Mouse (Mus musculus) B cell, adult 62 days (primary cell): ENCODE measurements around the gene Srd5a3. TPM values are rescaled to one million over a fixed set of nuclear protein-coding genes. Genes with fewer than 3 reads are reported as not detected.

ENCODE experiments used
- total RNA-seq: library from RNA; stranded (reverse); gene quantifications from 4 replicates; pipeline ENCODE4 v1.2.4, GENCODE M21; 2023

Srd5a3 gene
- total RNA-seq, result 35.3 to 41.4 TPM (median 39.8 TPM) in 4 replicates

GRCm38 (mm10) chr5:76139808-76140729 is at the start of gene Srd5a3:
Gene Srd5a3, plus strand, starts transcription at chr5:76140271.

GRCm38 (mm10) chr5:76183750-76184261 is 43.7 kb downstream of the Srd5a3 start, which contains the start of gene Tmem165:
Gene Tmem165, plus strand, starts transcription at chr5:76183880.

Other genes starting within 250 kb of the Srd5a3 start
- not detected in 4 replicates for gene Kdr, start 161.8 kb upstream of the Srd5a3 start, total RNA-seq
- gene Tmem165, start 43.6 kb downstream of the Srd5a3 start, total RNA-seq, result 25.5 to 36.2 TPM (median 30.8 TPM) in 4 replicates
- 26.1 to 28.7 TPM (median 26.4 TPM) in 4 replicates for gene Clock, start 164.5 kb downstream of the Srd5a3 start, total RNA-seq
- gene Pdcl2, start 190.9 kb downstream of the Srd5a3 start, total RNA-seq, result not detected in 4 replicates
- gene Nmu, start 223.5 kb downstream of the Srd5a3 start, total RNA-seq, result not detected in 4 replicates